Mouse (Mus musculus) E14TG2a.4 (cell line): Measurements from ENCODE around the gene Hs3st4.

Source experiments
- CTCF ChIP-seq: conservative IDR thresholded peaks from 2 replicates; pipeline ENCODE4 v1.5.1; 2014; ENCODE audit warnings: low read length
- NANOG ChIP-seq: IDR thresholded peaks from 2 replicates; pipeline ENCODE4 v1.6.1; 2014; ENCODE audit warnings: borderline replicate concordance, low read length, mixed read lengths
- POU5F1 ChIP-seq: IDR thresholded peaks from 2 replicates; pipeline ENCODE4 v1.6.1; 2014; ENCODE audit warnings: low read length, borderline replicate concordance

DNA sequence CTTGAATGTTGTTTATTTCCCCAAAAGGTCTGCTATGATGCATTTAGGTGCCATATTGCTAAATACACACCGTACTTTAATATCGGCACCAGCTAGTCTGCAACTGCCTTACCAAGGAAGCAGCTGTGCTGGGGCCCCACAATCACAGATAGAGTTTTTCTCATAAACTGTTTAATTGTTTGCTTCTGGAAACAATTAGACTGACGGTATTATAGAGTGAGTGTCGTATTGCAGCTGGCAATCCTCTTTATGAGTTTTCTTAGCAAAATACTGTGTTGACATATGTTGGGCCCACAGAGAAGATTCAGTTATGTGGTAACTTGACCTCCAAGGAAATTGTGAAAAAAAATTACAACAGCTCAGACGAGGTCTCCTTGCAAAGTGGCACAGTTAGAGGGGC lies 56.5 kb downstream of the Hs3st4 start:
- TF ChIP-seq CTCF (no peak), NANOG (no peak), POU5F1 (no peak)
